Mouse (Mus musculus) forebrain, embryonic 11.5 days (tissue): Measurements from ENCODE around the gene Ank. TPM values are rescaled to one million over a fixed set of nuclear protein-coding genes. Genes with fewer than 3 reads are reported as not detected.
A peak's percentile ranks its signal among the peaks of the same experiment; 100 is the strongest.

ENCODE experiments used
- ATAC-seq: fragments of 200-750 bp; cut with Nextera tagmentation; replicated peaks from 2 replicates; pipeline ENCODE4 v1.8.0; 2017; ENCODE audit warnings: moderate TSS enrichment; ENCODE audit not compliant: low FRiP score
- DNase-seq: peaks from one replicate; pipeline ENCODE4 v3.0.0-alpha.2; 2017; ENCODE audit warnings: low spot score
- H3K27ac ChIP-seq: fragments of 300-500 bp; sonication (generic); 2 replicates; pipeline ENCODE4 v1.5.1; 2014; ENCODE audit warnings: low read depth, low read length
- H3K27me3 ChIP-seq: fragments of 300-500 bp; sonication (generic); 2 replicates; pipeline ENCODE4 v1.6.1; 2014; ENCODE audit warnings: mild to moderate bottlenecking, low read length, mixed read lengths; ENCODE audit not compliant: control insufficient read depth, insufficient read depth
- H3K36me3 ChIP-seq: fragments of 300-500 bp; sonication (generic); 2 replicates; pipeline ENCODE4 v1.6.1; 2014; ENCODE audit warnings: mild to moderate bottlenecking, low read length, moderate library complexity, mixed read lengths; ENCODE audit not compliant: control insufficient read depth, insufficient read depth
- H3K4me1 ChIP-seq: fragments of 300-500 bp; sonication (generic); replicated peaks from 2 replicates; pipeline ENCODE4 v1.6.1; 2014; ENCODE audit warnings: low read length, mixed read lengths; ENCODE audit not compliant: control insufficient read depth, insufficient read depth
- H3K4me2 ChIP-seq: fragments of 300-500 bp; sonication (generic); 2 replicates; pipeline ENCODE4 v1.6.1; 2014; ENCODE audit warnings: low read depth, mild to moderate bottlenecking, low read length, moderate library complexity, mixed read lengths; ENCODE audit not compliant: severe bottlenecking
- H3K4me3 ChIP-seq: fragments of 300-500 bp; sonication (generic); 2 replicates; pipeline ENCODE4 v1.5.1; 2014; ENCODE audit warnings: low read depth, low read length
- H3K9ac ChIP-seq: fragments of 300-500 bp; sonication (generic); 2 replicates; pipeline ENCODE4 v1.6.1; 2014; ENCODE audit warnings: low read length
- H3K9me3 ChIP-seq: fragments of 300-500 bp; sonication (generic); 2 replicates; pipeline ENCODE4 v1.6.1; 2016; ENCODE audit warnings: low read length, mixed read lengths; ENCODE audit not compliant: control insufficient read depth
- WGBS: fragments of 180-500 bp; shearing (Covaris S2); extraction: QIAGEN DNeasy Blood & Tissue Kit; methylation state at CpG from one replicate; pipeline ENCODE4 v1.1.7; 2014; 5-methylcytosine and 5-hydroxymethylcytosine counted together
- polyA plus RNA-seq: library from polyadenylated mRNA; unstranded; fragments of >200 nt; fragmentation: Nextera tagmentation; extraction: Ambion mirVana; gene quantifications from 2 replicates; pipeline ENCODE4 v1.2.1, GENCODE M21; 2014

Gene Ank
- polyA plus RNA-seq, 1 experiment from 2014 or later = 6.8 TPM

- Histone ChIP-seq H3K27ac (no peak overlapping the region), H3K4me1 (peaks cover 6% of the 10 kb centered on the region; the same call in 1 of the 2 replicates)
- ATAC-seq = 0 out of 2 replicates have a peak, but pooled peaks have one; percentile 39
These were observed 30.3 kb downstream of the Ank start for GRCm38 (mm10) chr15:27496596-27497299.

GRCm38 (mm10) chr15:27497300-27497997 is 31.0 kb downstream of the Ank start:
- H3K27ac ChIP-seq = no peak overlapping the region
- H3K4me2 ChIP-seq = no peak overlapping the region
- no peak for DNase-seq
- no peak overlapping the region for H3K9ac ChIP-seq
- no peak for ATAC-seq
- WGBS = 73% methylated on average over 7 of the region's 7 CpGs
- no peaks in the 10 kb centered on the region for H3K9me3 ChIP-seq
- no peaks in the 10 kb centered on the region for H3K36me3 ChIP-seq
- peaks cover 6% of the 10 kb centered on the region; the same call in 1 of the 2 replicates for H3K4me1 ChIP-seq
- H3K27me3 ChIP-seq = no peaks in the 10 kb centered on the region
- no peak overlapping the region for H3K4me3 ChIP-seq

More at GRCm38 (mm10) chr15:27496596-27497299, 30.3 kb downstream of the Ank start:
- 80% methylated on average over 11 of the region's 11 CpGs for WGBS
- Histone ChIP-seq H3K4me3 (no peak overlapping the region), H3K27me3 (no peaks in the 10 kb centered on the region), H3K9me3 (no peaks in the 10 kb centered on the region), H3K36me3 (no peaks in the 10 kb centered on the region), H3K4me2 (no peak overlapping the region), H3K9ac (no peak overlapping the region)
- no peak for DNase-seq

- ATAC-seq (no peak), DNase-seq (no peak)
- H3K9me3 ChIP-seq = no peaks in the 10 kb centered on the region
- 89% methylated on average over 5 of the region's 5 CpGs for WGBS
- H3K27me3 ChIP-seq = no peaks in the 10 kb centered on the region
- no peak overlapping the region for H3K27ac ChIP-seq
- no peak overlapping the region for H3K9ac ChIP-seq
- H3K4me3 ChIP-seq = no peak overlapping the region
- no peak overlapping the region for H3K4me2 ChIP-seq
- H3K36me3 ChIP-seq = no peaks in the 10 kb centered on the region
- H3K4me1 ChIP-seq = peaks cover 6% of the 10 kb centered on the region; the same call in 1 of the 2 replicates
These were observed 31.6 kb downstream of the Ank start for GRCm38 (mm10) chr15:27498078-27498477.

- H3K9ac ChIP-seq = no peak overlapping the region
- no peak overlapping the region for H3K4me2 ChIP-seq
- no peaks in the 10 kb centered on the region for H3K36me3 ChIP-seq
- no peaks in the 10 kb centered on the region for H3K9me3 ChIP-seq
- H3K27me3 ChIP-seq = no peaks in the 10 kb centered on the region
- no peak for DNase-seq
- no peak overlapping the region for H3K4me3 ChIP-seq
- ATAC-seq = no peak
- 83% methylated on average over 15 of the region's 15 CpGs for WGBS
- H3K4me1 ChIP-seq = no peaks in the 10 kb centered on the region
- no peak overlapping the region for H3K27ac ChIP-seq
These were observed 33.9 kb downstream of the Ank start for GRCm38 (mm10) chr15:27500390-27500789.

GRCm38 (mm10) chr15:27502338-27502737 is 35.9 kb downstream of the Ank start:
- H3K27me3 ChIP-seq = no peaks in the 10 kb centered on the region
- H3K36me3 ChIP-seq = no peaks in the 10 kb centered on the region
- no peak for ATAC-seq
- 0 out of 2 replicates have a peak, but pooled peaks cover 2% of the 10 kb centered on the region for H3K4me1 ChIP-seq
- no peak for DNase-seq
- no peak overlapping the region for H3K27ac ChIP-seq
- H3K9me3 ChIP-seq = no peaks in the 10 kb centered on the region
- WGBS = 89% methylated on average over 13 of the region's 13 CpGs
- H3K4me3 ChIP-seq = no peak overlapping the region
- no peak overlapping the region for H3K9ac ChIP-seq
- no peak overlapping the region for H3K4me2 ChIP-seq

- Histone ChIP-seq H3K4me2 (no peak overlapping the region), H3K27me3 (no peaks in the 10 kb centered on the region), H3K9me3 (no peaks in the 10 kb centered on the region), H3K4me1 (0 out of 2 replicates have a peak, but pooled peaks cover 2% of the 10 kb centered on the region), H3K27ac (no peak overlapping the region), H3K9ac (no peak overlapping the region), H3K4me3 (no peak overlapping the region), H3K36me3 (no peaks in the 10 kb centered on the region)
- ATAC-seq = no peak
- 94% methylated on average over 9 of the region's 9 CpGs for WGBS
- no peak for DNase-seq
These were observed 36.7 kb downstream of the Ank start for GRCm38 (mm10) chr15:27503221-27503620.

GRCm38 (mm10) chr15:27503801-27504730 is 37.6 kb downstream of the Ank start:
- ATAC-seq (no peak), DNase-seq (no peak)
- 92% methylated on average over 20 of the region's 20 CpGs for WGBS

More at GRCm38 (mm10) chr15:27503801-27504730, 37.6 kb downstream of the Ank start:
- Histone ChIP-seq H3K4me1 (0 out of 2 replicates have a peak, but pooled peaks cover 2% of the 10 kb centered on the region), H3K36me3 (no peaks in the 10 kb centered on the region), H3K4me3 (no peak overlapping the region), H3K9ac (no peak overlapping the region), H3K4me2 (no peak overlapping the region), H3K9me3 (no peaks in the 10 kb centered on the region), H3K27ac (no peak overlapping the region), H3K27me3 (no peaks in the 10 kb centered on the region)
